Mouse (Mus musculus) embryonic facial prominence, embryonic 11.5 days (tissue): ENCODE data around the gene 1700088E04Rik. TPM values are rescaled to one million over a fixed set of nuclear protein-coding genes. Genes with fewer than 3 reads are reported as not detected.

Experiments
- ATAC-seq: fragments of 200-750 bp; cut with Nextera tagmentation; replicated peaks from 2 replicates; pipeline ENCODE4 v1.8.0; 2017; ENCODE audit warnings: low read depth; ENCODE audit not compliant: insufficient number of reproducible peaks, low FRiP score, low TSS enrichment
- DNase-seq: peaks from one replicate; pipeline ENCODE4 v3.0.0-alpha.2; 2015; ENCODE audit warnings: low spot score
- H3K27ac ChIP-seq: fragments of 300-500 bp; sonication (generic); replicated peaks from 2 replicates; pipeline ENCODE4 v1.5.1; 2014; ENCODE audit warnings: mild to moderate bottlenecking, low read depth, low read length, control low read depth
- H3K27me3 ChIP-seq: fragments of 300-500 bp; sonication (generic); 2 replicates; pipeline ENCODE4 v1.6.1; 2014; ENCODE audit warnings: mild to moderate bottlenecking, low read length, moderate library complexity, mixed read lengths; ENCODE audit not compliant: control insufficient read depth, insufficient read depth
- H3K36me3 ChIP-seq: fragments of 300-500 bp; sonication (generic); replicated peaks from 2 replicates; pipeline ENCODE4 v1.6.1; 2014; ENCODE audit warnings: low read depth, mild to moderate bottlenecking, low read length, moderate library complexity, mixed read lengths; ENCODE audit not compliant: control insufficient read depth, insufficient read depth
- H3K4me1 ChIP-seq: fragments of 300-500 bp; sonication (generic); 2 replicates; pipeline ENCODE4 v1.6.1; 2014; ENCODE audit warnings: low read length, mixed read lengths; ENCODE audit not compliant: control insufficient read depth, insufficient read depth
- H3K4me2 ChIP-seq: fragments of 300-500 bp; sonication (generic); 2 replicates; pipeline ENCODE4 v1.6.1; 2014; ENCODE audit warnings: low read depth, mild to moderate bottlenecking, control low read depth, low read length, moderate library complexity
- H3K4me3 ChIP-seq: fragments of 300-500 bp; sonication (generic); 2 replicates; pipeline ENCODE4 v1.5.1; 2014; ENCODE audit warnings: low read depth, low read length, control low read depth
- H3K9ac ChIP-seq: fragments of 300-500 bp; sonication (generic); replicated peaks from 2 replicates; pipeline ENCODE4 v1.6.1; 2014; ENCODE audit warnings: mild to moderate bottlenecking, control low read depth, low read length
- H3K9me3 ChIP-seq: fragments of 300-500 bp; sonication (generic); replicated peaks from 2 replicates; pipeline ENCODE4 v1.6.1; 2016; ENCODE audit warnings: mild to moderate bottlenecking, low read length, inconsistent platforms, mixed read lengths; ENCODE audit not compliant: control insufficient read depth
- WGBS: fragments of 180-500 bp; shearing (Covaris S2); extraction: QIAGEN DNeasy Blood & Tissue Kit; methylation state at CpG from one replicate; pipeline ENCODE4 v1.1.7; 2014; 5-methylcytosine and 5-hydroxymethylcytosine counted together
- polyA plus RNA-seq: library from polyadenylated mRNA; unstranded; fragments of >200 nt; fragmentation: Nextera tagmentation; extraction: Ambion mirVana; gene quantifications from 2 replicates; pipeline ENCODE4 v1.2.1, GENCODE M21; 2014

The 1700088E04Rik gene
- polyA plus RNA-seq, 1 experiment from 2014 or later: 6.8 TPM

- no peak overlapping the region for H3K4me3 ChIP-seq
- 77% methylated on average over 9 of the region's 9 CpGs for WGBS
- no peak overlapping the region for H3K9ac ChIP-seq
- no peak for DNase-seq
- H3K4me1 ChIP-seq: no peaks in the 10 kb centered on the region
- no peak overlapping the region for H3K27ac ChIP-seq
- H3K4me2 ChIP-seq: no peak overlapping the region
- H3K36me3 ChIP-seq: no peaks in the 10 kb centered on the region; the same call in none of the 2 replicates
- no peak for ATAC-seq
- H3K27me3 ChIP-seq: no peaks in the 10 kb centered on the region
- no peaks in the 10 kb centered on the region for H3K9me3 ChIP-seq
Observed at GRCm38 (mm10) chr15:79119491-79119890, 21.6 kb downstream of the 1700088E04Rik start.

GRCm38 (mm10) chr15:79115276-79115675, 25.8 kb downstream of the 1700088E04Rik start:
- Histone ChIP-seq H3K27me3 (no peaks in the 10 kb centered on the region), H3K27ac (no peak overlapping the region), H3K9me3 (no peaks in the 10 kb centered on the region), H3K36me3 (no peaks in the 10 kb centered on the region; the same call in none of the 2 replicates), H3K9ac (no peak overlapping the region), H3K4me3 (no peak overlapping the region), H3K4me2 (no peak overlapping the region), H3K4me1 (no peaks in the 10 kb centered on the region)
- WGBS: 51% methylated on average over 5 of the region's 5 CpGs
- no peak for DNase-seq
- ATAC-seq: no peak

GRCm38 (mm10) chr15:79111774-79112173, 29.3 kb downstream of the 1700088E04Rik start:
- Histone ChIP-seq H3K4me1 (peaks cover 3% of the 10 kb centered on the region; the same call in 1 of the 2 replicates), H3K9ac (no peak overlapping the region)

GRCm38 (mm10) chr15:79110528-79110927, 30.5 kb downstream of the 1700088E04Rik start:
- H3K36me3 ChIP-seq: no peaks in the 10 kb centered on the region
- ATAC-seq: no peak
- H3K4me2 ChIP-seq: peak overlapping the region; percentile 98; the same call in 1 of the 2 replicates
- whole genome bisulfite sequencing: 76% methylated on average over 2 of the region's 2 CpGs
- no peaks in the 10 kb centered on the region for H3K9me3 ChIP-seq
- H3K27me3 ChIP-seq: no peaks in the 10 kb centered on the region
- no peak overlapping the region for H3K9ac ChIP-seq
- no peak overlapping the region for H3K4me3 ChIP-seq
- peaks cover 3% of the 10 kb centered on the region; the same call in 1 of the 2 replicates for H3K4me1 ChIP-seq
- no peak overlapping the region for H3K27ac ChIP-seq
- no peak for DNase-seq

More at GRCm38 (mm10) chr15:79111774-79112173, 29.3 kb downstream of the 1700088E04Rik start:
- ATAC-seq (no peak), DNase-seq (no peak)
- Histone ChIP-seq H3K36me3 (no peaks in the 10 kb centered on the region; the same call in 1 of the 2 replicates), H3K4me2 (no peak overlapping the region), H3K27me3 (no peaks in the 10 kb centered on the region), H3K27ac (no peak overlapping the region), H3K4me3 (no peak overlapping the region), H3K9me3 (no peaks in the 10 kb centered on the region)
- WGBS: 84% methylated on average over 4 of the region's 4 CpGs

GRCm38 (mm10) chr15:79110031-79110430, 31.0 kb downstream of the 1700088E04Rik start:
- H3K4me3 ChIP-seq: peak overlapping the region; percentile 92
- peaks cover 3% of the 10 kb centered on the region; the same call in 1 of the 2 replicates for H3K4me1 ChIP-seq
- WGBS: 18% methylated on average over 9 of the region's 9 CpGs
- no peaks in the 10 kb centered on the region for H3K9me3 ChIP-seq
- DNase-seq (no peak), ATAC-seq (no peak)
- peak overlapping the region; percentile 98 for H3K4me2 ChIP-seq
- no peaks in the 10 kb centered on the region for H3K27me3 ChIP-seq
- no peak overlapping the region for H3K27ac ChIP-seq
- peak overlapping the region; percentile 23; the same call in 1 of the 2 replicates for H3K9ac ChIP-seq
- H3K36me3 ChIP-seq: no peaks in the 10 kb centered on the region

DNA sequence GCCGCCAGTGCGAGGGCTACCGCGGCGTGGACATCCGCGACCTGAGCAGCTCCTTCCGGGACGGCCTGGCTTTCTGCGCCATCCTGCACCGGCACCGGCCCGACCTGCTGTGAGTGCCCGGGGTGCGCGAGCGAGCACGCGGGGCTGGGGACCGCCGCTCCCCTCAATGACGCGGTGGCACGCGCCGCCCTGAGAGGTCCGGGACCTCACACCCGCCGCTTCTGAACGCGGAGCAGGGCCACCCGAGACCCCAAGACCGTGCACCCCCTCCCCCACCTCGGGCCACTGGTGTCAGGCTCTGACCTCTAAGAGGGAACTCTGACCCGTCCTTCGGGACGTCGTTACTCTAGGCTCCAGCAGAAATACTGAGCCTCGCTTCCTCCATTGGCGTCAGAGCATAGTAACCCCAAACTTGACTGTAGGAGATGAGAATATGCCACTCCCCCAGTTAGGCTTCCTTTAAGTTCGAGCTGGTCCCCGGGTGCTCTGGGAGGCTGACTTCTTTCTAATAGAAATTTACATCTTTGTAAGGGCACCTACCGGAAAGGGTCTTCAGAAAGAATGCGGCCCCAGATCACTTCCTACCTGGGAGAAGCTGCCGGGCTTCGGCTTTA, 31.6 kb downstream of the 1700088E04Rik start:
- Histone ChIP-seq H3K9me3 (no peaks in the 10 kb centered on the region), H3K36me3 (no peaks in the 10 kb centered on the region), H3K4me1 (peaks cover 3% of the 10 kb centered on the region; the same call in 1 of the 2 replicates), H3K27me3 (no peaks in the 10 kb centered on the region), H3K4me2 (peak overlapping the region; percentile 98), H3K9ac (peak overlapping the region; percentile 86), H3K4me3 (peak overlapping the region; percentile 92), H3K27ac (peak overlapping the region; percentile 59)
- ATAC-seq (peak; percentile 54), DNase-seq (peak; percentile 17)
- under 1% methylated on average over 46 of the region's 46 CpGs for WGBS

GRCm38 (mm10) chr15:79108421-79109320, 32.4 kb downstream of the 1700088E04Rik start, which contains the start of gene Micall1:
Micall1 (plus strand) TSS chr15:79108898.
- peak within 1 kb of the TSS; percentile 98 for H3K4me2 ChIP-seq
- peak within 1 kb of the TSS; percentile 86 for H3K9ac ChIP-seq
- no peaks in the 10 kb centered on the region for H3K27me3 ChIP-seq
- peak within 1 kb of the TSS; percentile 59 for H3K27ac ChIP-seq
- no peaks in the 10 kb centered on the region for H3K9me3 ChIP-seq
- peak; percentile 66 for DNase-seq
- H3K4me1 ChIP-seq: peaks cover 3% of the 10 kb centered on the region; the same call in 1 of the 2 replicates
- ATAC-seq: peak; percentile 80
- H3K36me3 ChIP-seq: no peaks in the 10 kb centered on the region
- H3K4me3 ChIP-seq: peak within 1 kb of the TSS; percentile 92
- under 1% methylated on average over 66 of the region's 85 CpGs for WGBS
